Mouse (Mus musculus): ENCODE data around the gene Cadps2.

DNA sequence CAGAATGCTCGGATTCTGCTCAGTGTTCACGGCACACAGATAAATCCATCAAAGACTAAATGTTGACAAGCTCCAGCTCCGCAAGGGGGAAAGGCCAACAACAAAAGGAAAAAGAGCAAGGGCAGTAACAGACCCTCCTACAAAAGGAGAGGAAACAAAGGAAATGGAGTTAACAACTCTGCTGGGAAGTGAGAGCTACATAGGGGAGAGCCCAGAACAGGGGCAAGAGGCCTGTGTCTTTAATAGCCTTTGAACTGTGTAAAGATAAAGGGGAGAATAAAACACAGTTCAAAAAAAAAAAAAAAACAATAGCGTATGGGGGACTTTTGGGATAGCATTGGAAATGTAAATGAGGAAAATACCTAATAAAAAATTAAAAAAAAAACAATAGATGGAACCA lies 208.8 kb downstream of the Cadps2 start:
- TF ChIP-seq CTCF (conservative IDR thresholded peaks at IDR 0.05 in 1 of 2, IDR thresholded peaks at IDR 0.05 in 1 of 2; ENCODE audit: low read depth in 2 of 2, low read length in 2 of 2) = no peak
- no peak for TF ChIP-seq KAT2A (IDR thresholded peaks at IDR 0.05; ENCODE audit: insufficient replicate concordance, low read length)
- TF ChIP-seq HCFC1 (IDR thresholded peaks at IDR 0.05; ENCODE audit: low read depth, low read length) = no peak
- TF ChIP-seq MAX (IDR thresholded peaks at IDR 0.05; ENCODE audit: low read length) = no peak
- TF ChIP-seq BHLHE40 (IDR thresholded peaks at IDR 0.05; ENCODE audit: low read depth, low read length) = no peak
- no peak for TF ChIP-seq TCF12 (IDR thresholded peaks at IDR 0.05; ENCODE audit: low read depth, low read length)
- no peak for TF ChIP-seq POLR2A (IDR thresholded peaks at IDR 0.05; ENCODE audit: low read depth, low read length)
- no peak for TF ChIP-seq CHD2 (IDR thresholded peaks at IDR 0.05; ENCODE audit: low read length)
- TF ChIP-seq ZC3H11A (IDR thresholded peaks at IDR 0.05; ENCODE audit: low read depth, low read length) = no peak
- TF ChIP-seq NELFE (IDR thresholded peaks at IDR 0.05; ENCODE audit: low read depth, low read length) = no peak
- TF ChIP-seq EP300 (IDR thresholded peaks at IDR 0.05; ENCODE audit: low read length) = no peak
- no peak for TF ChIP-seq RAD21 (IDR thresholded peaks at IDR 0.05; ENCODE audit: low read depth, low read length)
- no peak for TF ChIP-seq USF1 (IDR thresholded peaks at IDR 0.05; ENCODE audit: low read depth, low read length)

Data from CH12.LX (cell line).